Mouse (Mus musculus): ENCODE data around the gene Cep250. TPM values are rescaled to one million over a fixed set of nuclear protein-coding genes. Genes with fewer than 3 reads are reported as not detected.

Gene Cep250
- polyA plus RNA-seq, 1 experiment, result 6.9 TPM

DNA sequence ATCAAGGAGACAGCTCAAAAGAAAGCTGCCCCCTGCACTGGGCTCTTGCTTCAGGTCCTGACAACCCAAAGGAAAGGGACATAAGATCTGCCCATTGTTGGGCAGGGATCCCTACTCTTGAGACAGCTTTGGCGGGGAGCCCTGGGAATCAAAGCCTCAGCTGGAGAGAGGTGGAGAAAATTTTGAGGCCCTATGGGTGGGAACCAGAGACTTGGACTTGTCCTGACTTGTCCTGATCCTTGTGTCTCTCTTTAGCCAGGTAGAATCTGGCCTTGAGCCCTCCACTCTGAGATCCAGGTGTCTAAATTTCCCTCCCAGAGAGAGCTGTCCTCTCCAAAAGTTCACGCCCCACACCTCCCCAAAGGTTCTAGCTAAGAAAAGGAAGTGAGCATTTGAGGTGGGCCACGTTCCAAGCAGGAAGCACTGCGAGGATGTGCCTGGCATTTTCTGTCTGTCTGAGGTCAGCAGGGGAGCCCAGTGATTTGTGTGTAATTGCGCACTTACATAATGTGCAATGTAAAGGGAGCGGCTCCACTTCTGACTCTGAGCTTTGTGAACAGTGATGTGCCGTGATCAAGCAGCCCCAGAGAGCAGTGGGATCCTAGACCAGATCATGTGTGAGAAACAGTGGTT, 16.2 kb upstream of the Cep250 start:
- no peak for DNase-seq
- no peaks in the 10 kb centered on the region for H3K27me3 ChIP-seq (replicated peaks; ENCODE audit: control insufficient read depth, insufficient read depth, low read length)
- no peaks in the 10 kb centered on the region for H3K36me3 ChIP-seq (ENCODE audit: control insufficient read depth, insufficient read depth, low read length)
- 74% methylated on average over 7 of the region's 7 CpGs for WGBS
- H3K27ac ChIP-seq (ENCODE audit: insufficient read depth, low read depth, low read length), result no peak overlapping the region
- H3K4me3 ChIP-seq (ENCODE audit: insufficient read depth, low read depth, low read length), result no peak overlapping the region
- no peaks in the 10 kb centered on the region for H3K4me1 ChIP-seq (ENCODE audit: control insufficient read depth, insufficient read depth, low read length)
- TF ChIP-seq CTCF (conservative IDR thresholded peaks at IDR 0.05; ENCODE audit: insufficient read depth, insufficient read length, low read depth, low read length), result no peak
- TF ChIP-seq POLR2A (IDR thresholded peaks at IDR 0.05; ENCODE audit: low read depth, low read length), result no peak

DNA sequence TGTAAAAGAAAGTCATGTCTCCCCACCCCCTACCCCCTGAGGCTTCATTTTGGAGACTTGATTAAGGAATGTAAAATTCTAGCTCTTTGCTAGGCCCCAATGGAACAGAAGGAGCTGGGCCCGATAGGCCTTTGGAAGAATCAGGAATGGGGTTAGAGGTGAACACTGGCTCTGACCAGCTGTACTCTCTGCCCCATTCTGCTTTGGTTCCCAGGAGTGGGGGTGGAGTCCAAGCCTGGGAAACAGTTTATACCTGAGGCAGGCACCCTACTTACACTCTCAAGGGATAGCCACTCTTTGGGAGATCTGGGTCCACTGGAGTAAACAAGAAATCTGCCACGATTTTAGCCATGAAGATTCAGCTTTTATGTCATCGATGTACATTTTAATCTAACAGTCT, 15.6 kb upstream of the Cep250 start, which contains the start of gene Gm15557:
Gene Gm15557, plus strand, starts transcription at position 48 of the 400 bp plus-strand sequence.
- DNase-seq, result no peak
- H3K4me3 ChIP-seq (ENCODE audit: insufficient read depth, low read depth, low read length), result no peak within 1 kb of the TSS
- no peaks in the 10 kb centered on the region for H3K36me3 ChIP-seq (ENCODE audit: control insufficient read depth, insufficient read depth, low read length)
- 91% methylated on average over 3 of the region's 3 CpGs for WGBS
- H3K27me3 ChIP-seq (replicated peaks; ENCODE audit: control insufficient read depth, insufficient read depth, low read length), result no peaks in the 10 kb centered on the region
- H3K4me1 ChIP-seq (ENCODE audit: control insufficient read depth, insufficient read depth, low read length), result no peaks in the 10 kb centered on the region
- no peak within 1 kb of the TSS for H3K27ac ChIP-seq (ENCODE audit: insufficient read depth, low read depth, low read length)
- TF ChIP-seq CTCF (conservative IDR thresholded peaks at IDR 0.05; ENCODE audit: insufficient read depth, insufficient read length, low read depth, low read length) (no peak), POLR2A (IDR thresholded peaks at IDR 0.05; ENCODE audit: low read depth, low read length) (no peak)

DNA sequence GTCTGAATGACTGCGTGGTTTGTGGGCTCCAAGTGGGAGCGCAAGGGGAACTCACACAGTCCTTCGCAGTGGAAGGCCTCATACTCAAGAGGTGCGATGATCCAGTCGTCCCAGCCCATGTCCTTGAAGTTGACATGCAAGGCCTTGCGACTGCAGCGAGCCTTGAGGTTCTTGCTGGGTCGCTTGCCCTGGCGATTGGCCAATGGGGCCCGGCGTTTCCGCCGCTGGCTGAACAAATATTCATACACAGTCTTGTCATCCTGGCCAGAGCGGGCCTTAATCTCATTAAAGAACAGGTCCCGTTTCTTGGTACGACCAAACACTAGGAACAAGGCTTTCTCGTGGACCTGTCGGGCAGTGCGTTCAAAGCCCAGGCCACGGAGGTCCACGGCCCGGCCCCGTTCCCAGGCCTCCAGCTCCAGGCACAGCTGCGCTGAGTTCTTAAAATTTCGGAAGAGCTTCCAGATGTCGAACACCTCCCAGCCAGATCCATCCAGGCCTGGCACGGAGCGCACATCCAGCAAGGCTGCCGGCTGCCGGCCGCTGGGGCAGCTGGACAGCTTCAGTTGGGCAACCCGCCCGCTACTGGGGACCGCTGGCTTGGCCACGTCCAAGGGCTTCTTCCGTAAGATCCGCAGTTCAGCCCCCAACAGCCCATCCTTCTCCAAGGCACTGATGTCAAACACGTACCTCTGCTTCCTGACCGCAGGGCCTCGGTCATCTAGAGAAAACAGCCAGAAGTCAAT, 14.4 kb upstream of the Cep250 start:
- Histone ChIP-seq H3K27me3 (replicated peaks; ENCODE audit: control insufficient read depth, insufficient read depth, low read length) (no peaks in the 10 kb centered on the region), H3K27ac (ENCODE audit: insufficient read depth, low read depth, low read length) (no peak overlapping the region), H3K4me1 (ENCODE audit: control insufficient read depth, insufficient read depth, low read length) (no peaks in the 10 kb centered on the region), H3K36me3 (ENCODE audit: control insufficient read depth, insufficient read depth, low read length) (no peaks in the 10 kb centered on the region), H3K4me3 (ENCODE audit: insufficient read depth, low read depth, low read length) (no peak overlapping the region)
- no peak for TF ChIP-seq CTCF (conservative IDR thresholded peaks at IDR 0.05; ENCODE audit: insufficient read depth, insufficient read length, low read depth, low read length)
- no peak for TF ChIP-seq POLR2A (IDR thresholded peaks at IDR 0.05; ENCODE audit: low read depth, low read length)
- no peak for DNase-seq
- 85% methylated on average over 40 of the region's 40 CpGs for WGBS

DNA sequence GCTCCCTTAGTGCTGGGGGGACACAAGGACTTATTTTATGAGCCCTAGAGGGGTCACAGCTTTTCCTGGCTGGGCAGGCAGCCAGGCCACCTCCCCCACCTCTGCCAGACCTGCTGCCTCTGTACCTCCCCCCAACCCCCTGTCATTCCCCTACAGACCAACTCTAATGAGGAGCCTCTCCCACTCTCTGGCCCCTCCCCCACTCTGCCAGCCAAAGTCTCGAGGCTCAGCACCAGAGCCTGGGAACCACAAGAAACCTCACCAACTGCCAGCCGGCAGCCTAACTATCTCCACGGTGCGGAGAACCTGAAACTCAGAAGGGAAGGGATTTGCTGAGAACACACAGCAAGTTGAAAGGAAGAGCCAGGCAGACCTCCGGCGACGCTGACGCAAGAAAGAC, 12.8 kb upstream of the Cep250 start:
- Histone ChIP-seq H3K4me3 (ENCODE audit: insufficient read depth, low read depth, low read length) (no peak overlapping the region), H3K36me3 (ENCODE audit: control insufficient read depth, insufficient read depth, low read length) (no peaks in the 10 kb centered on the region), H3K27me3 (replicated peaks; ENCODE audit: control insufficient read depth, insufficient read depth, low read length) (no peaks in the 10 kb centered on the region), H3K27ac (ENCODE audit: insufficient read depth, low read depth, low read length) (no peak overlapping the region), H3K4me1 (ENCODE audit: control insufficient read depth, insufficient read depth, low read length) (no peaks in the 10 kb centered on the region)
- WGBS, result 16% methylated on average over 8 of the region's 8 CpGs
- DNase-seq, result no peak
- no peak for TF ChIP-seq POLR2A (IDR thresholded peaks at IDR 0.05; ENCODE audit: low read depth, low read length)
- no peak for TF ChIP-seq CTCF (conservative IDR thresholded peaks at IDR 0.05; ENCODE audit: insufficient read depth, insufficient read length, low read depth, low read length)

DNA sequence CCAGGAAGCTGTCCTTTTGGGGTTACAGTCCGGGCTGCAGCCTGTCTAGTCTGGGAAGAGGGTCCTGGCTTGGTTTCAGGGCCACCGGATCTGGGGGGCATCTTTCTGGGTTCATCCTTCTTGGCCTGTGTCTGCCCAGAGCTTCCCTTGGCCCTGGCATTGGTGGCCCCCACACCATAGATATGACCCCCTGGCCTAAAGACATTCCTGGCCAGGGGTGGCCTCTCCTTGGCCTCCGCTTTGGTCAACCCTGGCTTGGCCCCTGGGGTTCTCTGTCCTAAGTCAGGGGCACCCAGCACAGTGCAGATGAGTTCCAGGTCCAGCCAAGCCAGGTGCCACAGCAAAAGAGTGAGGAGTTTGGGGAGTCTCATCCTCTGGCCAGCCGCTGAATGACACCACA, 11.6 kb upstream of the Cep250 start:
- Histone ChIP-seq H3K4me3 (ENCODE audit: insufficient read depth, low read depth, low read length) (no peak overlapping the region), H3K27me3 (replicated peaks; ENCODE audit: control insufficient read depth, insufficient read depth, low read length) (no peaks in the 10 kb centered on the region), H3K36me3 (ENCODE audit: control insufficient read depth, insufficient read depth, low read length) (no peaks in the 10 kb centered on the region), H3K4me1 (ENCODE audit: control insufficient read depth, insufficient read depth, low read length) (no peaks in the 10 kb centered on the region), H3K27ac (ENCODE audit: insufficient read depth, low read depth, low read length) (no peak overlapping the region)
- no peak for DNase-seq
- WGBS, result 76% methylated on average over 4 of the region's 4 CpGs
- TF ChIP-seq POLR2A (IDR thresholded peaks at IDR 0.05; ENCODE audit: low read depth, low read length), result no peak
- no peak for TF ChIP-seq CTCF (conservative IDR thresholded peaks at IDR 0.05; ENCODE audit: insufficient read depth, insufficient read length, low read depth, low read length)

- no peak for TF ChIP-seq POLR2A (IDR thresholded peaks at IDR 0.05; ENCODE audit: low read depth, low read length)
- no peak for TF ChIP-seq CTCF (conservative IDR thresholded peaks at IDR 0.05; ENCODE audit: insufficient read depth, insufficient read length, low read depth, low read length)
- no peak within 1 kb of the TSS for H3K27ac ChIP-seq (ENCODE audit: insufficient read depth, low read depth, low read length)
- H3K4me1 ChIP-seq (ENCODE audit: control insufficient read depth, insufficient read depth, low read length), result no peaks in the 10 kb centered on the region
- H3K36me3 ChIP-seq (ENCODE audit: control insufficient read depth, insufficient read depth, low read length), result no peaks in the 10 kb centered on the region
- WGBS, result 52% methylated on average over 13 of the region's 13 CpGs
- no peak within 1 kb of the TSS for H3K4me3 ChIP-seq (ENCODE audit: insufficient read depth, low read depth, low read length)
- no peak for DNase-seq
- H3K27me3 ChIP-seq (replicated peaks; ENCODE audit: control insufficient read depth, insufficient read depth, low read length), result no peaks in the 10 kb centered on the region
Observed at GRCm38 (mm10) chr2:155945124-155945523, 11.1 kb upstream of the Cep250 start, which contains the start of gene Gdf5. Gdf5 (minus strand) TSS chr2:155945367.

DNA sequence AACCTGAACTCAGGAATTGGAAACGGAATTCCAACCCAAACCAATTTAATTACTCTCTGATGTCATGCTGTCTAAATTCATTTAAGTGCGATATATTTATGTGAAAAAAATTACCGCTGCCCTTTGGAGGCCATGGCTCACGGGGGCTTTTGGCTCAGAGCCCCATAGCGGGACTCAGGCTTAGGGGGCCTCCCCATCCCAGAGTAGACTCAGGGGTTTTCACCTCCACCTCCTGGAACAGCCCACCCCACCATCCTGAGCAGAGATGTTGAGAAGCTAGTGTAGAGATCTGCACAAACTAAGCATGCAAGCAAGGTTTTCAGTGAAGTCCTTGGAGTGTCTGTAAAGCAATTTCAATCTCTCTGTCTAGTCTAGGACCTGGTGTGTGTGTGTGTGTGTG, 10.7 kb upstream of the Cep250 start:
- H3K36me3 ChIP-seq (ENCODE audit: control insufficient read depth, insufficient read depth, low read length), result no peaks in the 10 kb centered on the region
- 68% methylated on average over 5 of the region's 5 CpGs for WGBS

More for the DNA sequence above, 10.7 kb upstream of the Cep250 start:
- H3K4me1 ChIP-seq (ENCODE audit: control insufficient read depth, insufficient read depth, low read length), result no peaks in the 10 kb centered on the region
- DNase-seq, result no peak
- no peaks in the 10 kb centered on the region for H3K27me3 ChIP-seq (replicated peaks; ENCODE audit: control insufficient read depth, insufficient read depth, low read length)
- H3K4me3 ChIP-seq (ENCODE audit: insufficient read depth, low read depth, low read length), result no peak overlapping the region
- TF ChIP-seq CTCF (conservative IDR thresholded peaks at IDR 0.05; ENCODE audit: insufficient read depth, insufficient read length, low read depth, low read length) (no peak), POLR2A (IDR thresholded peaks at IDR 0.05; ENCODE audit: low read depth, low read length) (no peak)
- H3K27ac ChIP-seq (ENCODE audit: insufficient read depth, low read depth, low read length), result no peak overlapping the region

Data from kidney, adult 2 months (tissue).